Mouse (Mus musculus) hindbrain, embryonic 15.5 days (tissue): Measurements from ENCODE around the gene Abhd16b. TPM values are rescaled to one million over a fixed set of nuclear protein-coding genes. Genes with fewer than 3 reads are reported as not detected.
A peak's percentile ranks its signal among the peaks of the same experiment; 100 is the strongest.

Source experiments
- ATAC-seq: fragments of 200-750 bp; cut with Nextera tagmentation; 2 replicates; pipeline ENCODE4 v1.8.0; 2017; ENCODE audit warnings: low read depth, moderate number of reproducible peaks, moderate TSS enrichment; ENCODE audit not compliant: low FRiP score
- H3K27ac ChIP-seq: fragments of 300-500 bp; sonication (generic); replicated peaks from 2 replicates; pipeline ENCODE4 v1.5.1; 2015; ENCODE audit warnings: mild to moderate bottlenecking, inconsistent platforms
- H3K27me3 ChIP-seq: fragments of 300-500 bp; sonication (generic); 2 replicates; pipeline ENCODE4 v1.6.1; 2015; ENCODE audit warnings: control low read depth, inconsistent platforms
- H3K36me3 ChIP-seq: fragments of 300-500 bp; sonication (generic); 2 replicates; pipeline ENCODE4 v1.6.1; 2015; ENCODE audit warnings: control low read depth, inconsistent platforms
- H3K4me1 ChIP-seq: fragments of 300-500 bp; sonication (generic); replicated peaks from 2 replicates; pipeline ENCODE4 v1.6.1; 2015; ENCODE audit warnings: control low read depth, inconsistent platforms
- H3K4me2 ChIP-seq: fragments of 300-500 bp; sonication (generic); 2 replicates; pipeline ENCODE4 v1.6.1; 2015; ENCODE audit warnings: moderate library complexity, mild to moderate bottlenecking, inconsistent platforms
- H3K4me3 ChIP-seq: fragments of 300-500 bp; sonication (generic); 2 replicates; pipeline ENCODE4 v1.5.1; 2015; ENCODE audit warnings: mild to moderate bottlenecking, inconsistent platforms
- H3K9ac ChIP-seq: fragments of 300-500 bp; sonication (generic); 2 replicates; pipeline ENCODE4 v1.6.1; 2015; ENCODE audit warnings: inconsistent platforms
- H3K9me3 ChIP-seq: fragments of 300-500 bp; sonication (generic); 2 replicates; pipeline ENCODE4 v1.6.1; 2016; ENCODE audit warnings: control low read depth, inconsistent platforms
- WGBS: fragments of 180-500 bp; shearing (Covaris S2); methylation state at CpG from one replicate; pipeline ENCODE4 v1.1.7; 2015; 5-methylcytosine and 5-hydroxymethylcytosine counted together
- polyA plus RNA-seq: library from polyadenylated mRNA; unstranded; fragments of >200 nt; fragmentation: Nextera tagmentation; extraction: Ambion mirVana; gene quantifications from 2 replicates; pipeline ENCODE4 v1.2.1, GENCODE M21; 2015

The Abhd16b gene
- polyA plus RNA-seq, 1 experiment from 2014 or later, result 0.17 TPM

GRCm38 (mm10) chr2:181463008-181463738 is 29.8 kb upstream of the Abhd16b start:
- no peaks in the 10 kb centered on the region for H3K9me3 ChIP-seq
- no peaks in the 10 kb centered on the region for H3K36me3 ChIP-seq
- WGBS, result 23% methylated on average over 7 of the region's 7 CpGs
- peak overlapping the region; percentile 27; the same call in 1 of the 2 replicates for H3K27ac ChIP-seq
- H3K4me2 ChIP-seq, result peak overlapping the region; percentile 13; the same call in 1 of the 2 replicates
- H3K9ac ChIP-seq, result no peak overlapping the region
- no peaks in the 10 kb centered on the region for H3K27me3 ChIP-seq
- ATAC-seq, result peak; percentile 53
- H3K4me3 ChIP-seq, result no peak overlapping the region
- peaks cover 27% of the 10 kb centered on the region for H3K4me1 ChIP-seq

- Histone ChIP-seq H3K9me3 (no peaks in the 10 kb centered on the region), H3K36me3 (no peaks in the 10 kb centered on the region), H3K9ac (no peak overlapping the region), H3K4me3 (no peak overlapping the region), H3K4me1 (peaks cover 15% of the 10 kb centered on the region), H3K4me2 (no peak overlapping the region), H3K27me3 (no peaks in the 10 kb centered on the region), H3K27ac (no peak overlapping the region)
- no peak for ATAC-seq
- 61% methylated on average over 3 of the region's 3 CpGs for WGBS
These were observed 27.6 kb upstream of the Abhd16b start for GRCm38 (mm10) chr2:181465423-181465822.

- Histone ChIP-seq H3K27me3 (no peaks in the 10 kb centered on the region), H3K4me2 (no peak overlapping the region), H3K4me1 (no peaks in the 10 kb centered on the region), H3K27ac (no peak overlapping the region), H3K9me3 (no peaks in the 10 kb centered on the region), H3K4me3 (no peak overlapping the region), H3K36me3 (no peaks in the 10 kb centered on the region), H3K9ac (no peak overlapping the region)
- WGBS, result 66% methylated on average over 2 of the region's 2 CpGs
- no peak for ATAC-seq
These were observed 22.7 kb upstream of the Abhd16b start for GRCm38 (mm10) chr2:181470285-181470684.

- Histone ChIP-seq H3K36me3 (no peaks in the 10 kb centered on the region), H3K9me3 (no peaks in the 10 kb centered on the region), H3K4me1 (no peaks in the 10 kb centered on the region), H3K4me3 (no peak overlapping the region), H3K27me3 (no peaks in the 10 kb centered on the region), H3K4me2 (no peak overlapping the region), H3K9ac (no peak overlapping the region), H3K27ac (no peak overlapping the region)
- 60% methylated on average over 5 of the region's 5 CpGs for WGBS
- no peak for ATAC-seq
These were observed 21.8 kb upstream of the Abhd16b start for GRCm38 (mm10) chr2:181471246-181471645.

GRCm38 (mm10) chr2:181472256-181472827 is 20.7 kb upstream of the Abhd16b start:
- WGBS, result 68% methylated on average over 1 of the region's 1 CpGs
- H3K27ac ChIP-seq, result no peak overlapping the region
- H3K9me3 ChIP-seq, result no peaks in the 10 kb centered on the region
- H3K9ac ChIP-seq, result no peak overlapping the region
- no peaks in the 10 kb centered on the region for H3K27me3 ChIP-seq
- no peak overlapping the region for H3K4me2 ChIP-seq
- no peaks in the 10 kb centered on the region for H3K36me3 ChIP-seq
- H3K4me3 ChIP-seq, result no peak overlapping the region
- no peaks in the 10 kb centered on the region for H3K4me1 ChIP-seq
- ATAC-seq, result no peak

GRCm38 (mm10) chr2:181483120-181483519 is 9.9 kb upstream of the Abhd16b start:
- ATAC-seq, result no peak
- H3K27me3 ChIP-seq, result no peaks in the 10 kb centered on the region; the same call in 1 of the 2 replicates
- no peaks in the 10 kb centered on the region for H3K36me3 ChIP-seq
- H3K9ac ChIP-seq, result no peak overlapping the region
- H3K27ac ChIP-seq, result no peak overlapping the region
- H3K4me3 ChIP-seq, result no peak overlapping the region
- H3K4me2 ChIP-seq, result no peak overlapping the region
- H3K9me3 ChIP-seq, result no peaks in the 10 kb centered on the region
- 0 out of 2 replicates have a peak, but pooled peaks cover 4% of the 10 kb centered on the region for H3K4me1 ChIP-seq
- 46% methylated on average over 2 of the region's 2 CpGs for WGBS

- H3K4me1 ChIP-seq, result 0 out of 2 replicates have a peak, but pooled peaks cover 4% of the 10 kb centered on the region
- H3K4me3 ChIP-seq, result no peak overlapping the region
- ATAC-seq, result no peak
- H3K27ac ChIP-seq, result no peak overlapping the region
- no peak overlapping the region for H3K4me2 ChIP-seq
- no peaks in the 10 kb centered on the region for H3K36me3 ChIP-seq
- H3K9me3 ChIP-seq, result no peaks in the 10 kb centered on the region
- H3K9ac ChIP-seq, result no peak overlapping the region
- 36% methylated on average over 7 of the region's 7 CpGs for WGBS
- H3K27me3 ChIP-seq, result no peaks in the 10 kb centered on the region; the same call in 1 of the 2 replicates
These were observed 9.3 kb upstream of the Abhd16b start for GRCm38 (mm10) chr2:181483562-181484318.

- Histone ChIP-seq H3K27ac (no peak overlapping the region), H3K9ac (no peak overlapping the region), H3K4me3 (no peak overlapping the region), H3K9me3 (no peaks in the 10 kb centered on the region), H3K4me2 (no peak overlapping the region), H3K27me3 (no peaks in the 10 kb centered on the region; the same call in 1 of the 2 replicates), H3K36me3 (no peaks in the 10 kb centered on the region), H3K4me1 (0 out of 2 replicates have a peak, but pooled peaks cover 4% of the 10 kb centered on the region)
- no peak for ATAC-seq
- 73% methylated on average over 6 of the region's 6 CpGs for WGBS
These were observed 8.4 kb upstream of the Abhd16b start for GRCm38 (mm10) chr2:181484456-181485233.

GRCm38 (mm10) chr2:181485741-181486140 is 7.3 kb upstream of the Abhd16b start:
- no peaks in the 10 kb centered on the region for H3K36me3 ChIP-seq
- no peak overlapping the region for H3K27ac ChIP-seq
- H3K9me3 ChIP-seq, result no peaks in the 10 kb centered on the region
- WGBS, result 11% methylated on average over 1 of the region's 1 CpGs
- H3K27me3 ChIP-seq, result no peaks in the 10 kb centered on the region; the same call in 1 of the 2 replicates
- H3K4me2 ChIP-seq, result no peak overlapping the region
- no peak for ATAC-seq
- 0 out of 2 replicates have a peak, but pooled peaks cover 4% of the 10 kb centered on the region for H3K4me1 ChIP-seq
- H3K4me3 ChIP-seq, result no peak overlapping the region
- H3K9ac ChIP-seq, result no peak overlapping the region

- ATAC-seq, result no peak
- 32% methylated on average over 5 of the region's 5 CpGs for WGBS
- Histone ChIP-seq H3K9me3 (no peaks in the 10 kb centered on the region), H3K9ac (no peak overlapping the region), H3K27me3 (no peaks in the 10 kb centered on the region; the same call in 1 of the 2 replicates), H3K4me2 (no peak overlapping the region), H3K36me3 (no peaks in the 10 kb centered on the region), H3K4me1 (0 out of 2 replicates have a peak, but pooled peaks cover 4% of the 10 kb centered on the region), H3K27ac (peak overlapping the region; percentile 9; the same call in 1 of the 2 replicates), H3K4me3 (no peak overlapping the region)
These were observed 5.4 kb upstream of the Abhd16b start for GRCm38 (mm10) chr2:181487338-181488277.
